ENCODE assay signal across 30 mouse cellular contexts in the genomic region with DNA sequence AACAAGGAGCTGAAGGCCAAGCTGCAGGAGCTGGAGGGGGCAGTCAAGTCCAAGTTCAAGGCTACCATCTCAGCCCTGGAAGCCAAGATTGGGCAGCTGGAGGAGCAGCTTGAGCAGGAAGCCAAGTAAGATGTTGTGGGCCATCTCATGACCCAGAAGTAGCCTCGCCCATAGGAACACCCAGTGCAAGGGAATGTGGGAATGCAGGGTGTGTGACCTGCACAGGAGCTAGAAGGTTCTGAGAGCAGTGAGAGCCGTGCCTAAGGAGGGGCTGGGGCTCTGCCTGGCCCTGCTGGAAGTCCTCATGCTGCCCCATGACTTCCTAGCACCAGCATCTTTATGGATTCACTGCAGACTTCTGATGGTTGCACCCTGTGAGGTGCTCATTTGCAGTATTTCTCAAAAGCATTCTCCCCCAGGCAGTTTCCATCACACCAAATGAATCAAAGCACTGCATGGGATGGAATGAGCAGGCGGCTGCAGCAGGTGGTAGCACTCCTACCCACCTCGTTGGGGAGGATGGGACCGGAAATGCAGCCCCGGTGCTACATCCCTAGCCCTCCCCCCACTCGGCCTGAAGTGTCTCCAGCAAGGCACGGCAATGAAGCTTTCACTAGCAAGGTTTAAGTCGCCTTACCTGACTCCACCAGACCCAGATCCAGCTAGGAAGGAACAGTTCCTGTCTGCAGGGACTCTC. TPM values are rescaled to one million over a fixed set of nuclear protein-coding genes. Genes with fewer than 3 reads are reported as not detected.
DNase-seq lines count a peak whose midpoint lies in the region; ATAC-seq lines count a peak whose summit lies in the region.
"Had no signal": no experiment of that assay in that cellular context is flagged by ENCODE, and none has a peak within 500 bp of the region (broad histone marks: within the 10 kb centered on the region; RNA-seq: fewer than 3 reads in every experiment).

No protein-coding gene starts in this region.

- peak; percentile 21 to 50 for DNase-seq in adrenal gland, adult (ENCODE audit: inconsistent age in 2 of 2, low spot score in 1 of 2)
- DNase-seq in adrenal gland, adult 8-10 months, result no peak
- DNase-seq in layer of hippocampus, adult 18-20 months (ENCODE audit: low spot score in 2 of 2), result peak; percentile 26 to 51
- no peak for DNase-seq in layer of hippocampus, adult 11-12 months (ENCODE audit: low spot score)
- peak; percentile 24 for DNase-seq in ovary, postnatal 36 days (ENCODE audit: low spot score)
- no peak for DNase-seq in ovary, postnatal 10 days (ENCODE audit: low spot score)
- no peak for DNase-seq in left cerebral cortex, postnatal 10 days (ENCODE audit: extremely low spot score in 1 of 2, low spot score in 2 of 2)
- DNase-seq: cerebellum, adult 11 months; cerebellum, postnatal 10 days; gastrocnemius, postnatal 10 days; kidney, adult 2 months; kidney, postnatal 4 days; midbrain, embryonic 14.5 days; right cerebral cortex, postnatal 4 days; thymus, adult 18-20 months; thymus, postnatal 36 days had no signal

- WGBS in kidney, embryonic 15.5 days, result 82% methylated on average over 9 of the region's 9 CpGs

- H3K27me3 ChIP-seq in kidney, embryonic 15.5 days, result no peaks in the 10 kb centered on the region
- H3K27me3 ChIP-seq: CH12.LX; embryonic facial prominence, embryonic 13.5 days; forebrain, embryonic 15.5 days; heart, embryonic 15.5 days; intestine, embryonic 15.5 days; limb, embryonic 13.5 days; lung, embryonic 15.5 days had no signal

- no peak overlapping the region for H3K27ac ChIP-seq in kidney, embryonic 15.5 days
- H3K27ac ChIP-seq: embryonic facial prominence, embryonic 13.5 days; forebrain, embryonic 10.5 days; forebrain, embryonic 15.5 days; heart, embryonic 15.5 days; hindbrain, postnatal 0 days; intestine, embryonic 15.5 days; kidney, postnatal 0 days; left cerebral cortex, adult 2 months; limb, embryonic 13.5 days; lung, embryonic 15.5 days; stomach, postnatal 0 days had no signal

- peaks cover 99% of the 10 kb centered on the region for H3K36me3 ChIP-seq in kidney, embryonic 15.5 days

- no peaks in the 10 kb centered on the region for H3K9me3 ChIP-seq in kidney, embryonic 15.5 days (replicated peaks)
- H3K9me3 ChIP-seq: embryonic facial prominence, embryonic 13.5 days; forebrain, embryonic 10.5 days; forebrain, embryonic 15.5 days; heart, embryonic 15.5 days; intestine, embryonic 15.5 days; limb, embryonic 13.5 days; lung, embryonic 15.5 days had no signal

- H3K4me3 ChIP-seq in kidney, embryonic 15.5 days (replicated peaks), result no peak overlapping the region
- H3K4me3 ChIP-seq: embryonic facial prominence, embryonic 13.5 days; forebrain, embryonic 10.5 days; forebrain, embryonic 15.5 days; heart, embryonic 15.5 days; intestine, embryonic 15.5 days; left cerebral cortex, adult 2 months; limb, embryonic 13.5 days; lung, embryonic 15.5 days had no signal

- no peak overlapping the region for H3K9ac ChIP-seq in kidney, embryonic 15.5 days
- H3K9ac ChIP-seq: embryonic facial prominence, embryonic 13.5 days; forebrain, embryonic 15.5 days; heart, embryonic 15.5 days; intestine, embryonic 15.5 days; limb, embryonic 13.5 days; lung, embryonic 15.5 days had no signal

- H3K4me1 ChIP-seq in kidney, embryonic 15.5 days, result no peaks in the 10 kb centered on the region
- H3K4me1 ChIP-seq: embryonic facial prominence, embryonic 13.5 days; forebrain, embryonic 10.5 days; forebrain, embryonic 15.5 days; heart, embryonic 15.5 days; intestine, embryonic 15.5 days; limb, embryonic 13.5 days; lung, embryonic 15.5 days had no signal

- intact Hi-C loops in left cerebral cortex, postnatal 10 days (cut with DNase I), result no loop called here

- H3K4me2 ChIP-seq in kidney, embryonic 15.5 days, result no peak overlapping the region
- H3K4me2 ChIP-seq: embryonic facial prominence, embryonic 13.5 days; forebrain, embryonic 15.5 days; heart, embryonic 15.5 days; intestine, embryonic 15.5 days; limb, embryonic 13.5 days; liver, embryonic 11.5 days; lung, embryonic 15.5 days had no signal

- no peak for ATAC-seq in kidney, embryonic 15.5 days (replicated peaks; ENCODE audit: low FRiP score)
- ATAC-seq: forebrain, embryonic 15.5 days; hindbrain, postnatal 0 days; intestine, embryonic 15.5 days had no signal

RNA-seq across cellular contexts. Expression of gene Ndel1, which starts 59.6 kb away (rescaled TPM):
- 10 to 100 TPM; 59.5 to 79.4 (median 68.0) TPM for total RNA-seq in adrenal gland, adult 8-10 months (2022)
- total RNA-seq in layer of hippocampus, adult 18-20 months (2021), result 10 to 100 TPM; 95.9 to 98.2 TPM
- total RNA-seq in left cerebral cortex, postnatal 10 days (2021), result 10 to 100 TPM; 91.6 to 95.6 TPM
- polyA plus RNA-seq in kidney, embryonic 15.5 days (2015; fragmentation: Nextera tagmentation; extraction: Ambion mirVana), result 87.3 and 87.5 TPM in 2 replicates

Comparison
In these comparisons a context has a peak if more than half of its experiments do, and no peak if none do; other contexts are left out.
1. DNase-seq: peak in adrenal gland, adult (2 of 2), layer of hippocampus, adult 18-20 months (2 of 2) and ovary, postnatal 36 days (single experiment); none in adrenal gland, adult 8-10 months (single experiment), layer of hippocampus, adult 11-12 months (single experiment), ovary, postnatal 10 days (single experiment) and left cerebral cortex, postnatal 10 days (0 of 2).